Mouse (Mus musculus): ENCODE results near the gene Olfr1255. TPM values are rescaled to one million over a fixed set of nuclear protein-coding genes. Genes with fewer than 3 reads are reported as not detected.

Gene Olfr1255
- not detected in 2 replicates for polyA plus RNA-seq (2015; fragmentation: Nextera tagmentation; extraction: Ambion mirVana)

DNA sequence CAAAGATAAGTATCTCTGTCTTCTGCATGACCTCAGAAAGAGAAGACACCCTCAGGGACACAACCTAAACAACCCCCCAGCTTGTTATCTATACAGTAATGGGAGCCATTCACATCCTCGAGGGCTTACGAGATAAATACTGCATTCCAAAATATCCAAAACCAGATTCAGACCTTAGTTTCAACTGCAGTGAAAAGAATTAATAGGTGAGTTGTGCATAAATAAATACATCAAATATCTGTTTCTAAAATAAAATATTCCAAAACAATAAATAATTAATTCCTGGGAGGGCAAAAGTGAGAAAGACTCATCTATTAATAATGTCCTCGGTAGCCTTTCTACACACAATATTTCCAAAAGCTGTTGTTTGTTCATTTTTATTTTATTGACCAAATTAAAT is at the start of gene Olfr1255:
Gene Olfr1255, plus strand, starts transcription at position 301 of the 400 bp plus-strand sequence.

DNA sequence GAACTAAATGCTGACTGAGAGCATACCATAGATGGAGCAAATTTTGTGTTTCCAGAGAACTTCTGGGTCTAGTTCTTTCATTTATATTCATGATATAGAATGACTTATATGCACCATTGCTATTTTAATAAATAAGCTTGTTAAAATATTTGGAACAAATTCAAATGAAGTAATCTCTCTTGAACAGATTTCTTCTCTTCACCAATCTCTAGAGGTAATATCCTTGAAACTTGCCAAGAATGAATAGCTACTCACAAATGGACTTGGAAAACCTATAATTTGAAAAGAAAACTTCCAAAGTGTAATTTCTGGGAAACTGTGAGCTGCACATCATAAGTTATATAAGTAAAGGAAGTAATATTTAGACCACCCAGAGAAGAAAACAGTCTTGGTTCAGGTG is 18.3 kb upstream of the Olfr1255 start, which contains the start of gene Olfr1254:
Gene Olfr1254, minus strand, starts transcription at position 101 of the 400 bp plus-strand sequence.

DNA sequence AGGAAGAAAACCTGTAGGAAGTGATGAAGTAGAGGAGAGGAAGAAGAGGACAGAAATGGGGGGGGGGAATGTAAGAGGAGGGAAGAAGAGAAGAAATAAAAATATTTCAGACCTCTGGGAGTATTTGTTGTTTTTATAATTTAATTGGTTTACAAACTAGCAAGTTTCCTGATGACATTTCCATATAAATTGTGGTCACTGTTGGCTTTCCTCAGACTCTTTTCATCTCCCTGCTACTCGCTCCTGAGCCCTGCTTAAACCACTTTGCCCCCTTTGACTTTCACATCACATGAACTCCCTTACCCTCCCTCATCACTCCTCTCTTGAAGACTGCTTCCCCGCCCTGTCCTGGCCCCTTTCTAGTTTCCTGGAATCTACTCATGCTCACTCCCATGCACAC is 29.6 kb downstream of the Olfr1255 start, which contains the start of gene Olfr1256:
Gene Olfr1256, minus strand, starts transcription at position 101 of the 400 bp plus-strand sequence.

GRCm38 (mm10) chr2:89848105-89848504 is 36.3 kb downstream of the Olfr1255 start, which contains the start of gene Olfr48:
Olfr48 (minus strand) TSS chr2:89848205.

Other genes with a start within 250 kb of the Olfr1255 start
- gene Olfr1245, start 233.6 kb upstream of the Olfr1255 start, polyA plus RNA-seq (2015; fragmentation: Nextera tagmentation; extraction: Ambion mirVana), result not detected in 2 replicates
- gene Olfr1246, start 218.9 kb upstream of the Olfr1255 start, polyA plus RNA-seq (2015; fragmentation: Nextera tagmentation; extraction: Ambion mirVana), result not detected in 2 replicates
- not detected in 2 replicates for gene Olfr1247, start 197.9 kb upstream of the Olfr1255 start, polyA plus RNA-seq (2015; fragmentation: Nextera tagmentation; extraction: Ambion mirVana)
- not detected in 2 replicates for gene Olfr1248, start 193.8 kb upstream of the Olfr1255 start, polyA plus RNA-seq (2015; fragmentation: Nextera tagmentation; extraction: Ambion mirVana)
- not detected in 2 replicates for gene Olfr1249, start 177.1 kb upstream of the Olfr1255 start, polyA plus RNA-seq (2015; fragmentation: Nextera tagmentation; extraction: Ambion mirVana)
- not detected in 2 replicates for gene Olfr1250, start 150.6 kb upstream of the Olfr1255 start, polyA plus RNA-seq (2015; fragmentation: Nextera tagmentation; extraction: Ambion mirVana)
- gene Olfr1251, start 140.1 kb upstream of the Olfr1255 start, polyA plus RNA-seq (2015; fragmentation: Nextera tagmentation; extraction: Ambion mirVana), result not detected in 2 replicates
- not detected in 2 replicates for gene Olfr1252, start 87.0 kb upstream of the Olfr1255 start, polyA plus RNA-seq (2015; fragmentation: Nextera tagmentation; extraction: Ambion mirVana)
- not detected in 2 replicates for gene Olfr1253, start 55.0 kb upstream of the Olfr1255 start, polyA plus RNA-seq (2015; fragmentation: Nextera tagmentation; extraction: Ambion mirVana)
- not detected in 2 replicates for gene Olfr1254, start 18.4 kb upstream of the Olfr1255 start, polyA plus RNA-seq (2015; fragmentation: Nextera tagmentation; extraction: Ambion mirVana)
- gene Olfr1256, start 29.5 kb downstream of the Olfr1255 start, polyA plus RNA-seq (2015; fragmentation: Nextera tagmentation; extraction: Ambion mirVana), result not detected in 2 replicates
- not detected in 2 replicates for gene Olfr48, start 36.2 kb downstream of the Olfr1255 start, polyA plus RNA-seq (2015; fragmentation: Nextera tagmentation; extraction: Ambion mirVana)
- gene Olfr1257, start 66.4 kb downstream of the Olfr1255 start, polyA plus RNA-seq (2015; fragmentation: Nextera tagmentation; extraction: Ambion mirVana), result not detected in 2 replicates
- not detected in 2 replicates for gene Olfr1258, start 115.3 kb downstream of the Olfr1255 start, polyA plus RNA-seq (2015; fragmentation: Nextera tagmentation; extraction: Ambion mirVana)
- gene Olfr1259, start 136.6 kb downstream of the Olfr1255 start, polyA plus RNA-seq (2015; fragmentation: Nextera tagmentation; extraction: Ambion mirVana), result not detected in 2 replicates
- 0.23 TPM in 1 of 2 replicates, not detected in the other for gene Olfr1260, start 162.3 kb downstream of the Olfr1255 start, polyA plus RNA-seq (2015; fragmentation: Nextera tagmentation; extraction: Ambion mirVana)
- not detected in 2 replicates for gene Olfr1261, start 179.2 kb downstream of the Olfr1255 start, polyA plus RNA-seq (2015; fragmentation: Nextera tagmentation; extraction: Ambion mirVana)
- gene Olfr1262, start 188.1 kb downstream of the Olfr1255 start, polyA plus RNA-seq (2015; fragmentation: Nextera tagmentation; extraction: Ambion mirVana), result not detected in 2 replicates
- not detected in 2 replicates for gene Olfr1263, start 200.1 kb downstream of the Olfr1255 start, polyA plus RNA-seq (2015; fragmentation: Nextera tagmentation; extraction: Ambion mirVana)
- gene Olfr1264, start 213.5 kb downstream of the Olfr1255 start, polyA plus RNA-seq (2015; fragmentation: Nextera tagmentation; extraction: Ambion mirVana), result not detected in 2 replicates
- not detected in 2 replicates for gene Olfr1265, start 223.3 kb downstream of the Olfr1255 start, polyA plus RNA-seq (2015; fragmentation: Nextera tagmentation; extraction: Ambion mirVana)